Comparison of ENCODE assay signal across 8 mouse cellular contexts in genomic region chr2:167014702-167015381, GRCm38 (mm10). TPM values are rescaled to one million over a fixed set of nuclear protein-coding genes. Genes with fewer than 3 reads are reported as not detected.
DNase-seq lines count a peak whose midpoint lies in the region; ATAC-seq and TF ChIP-seq lines count a peak whose summit lies in the region.

TSS of gene Ddx27 (plus strand) at chr2:167015193.

- H3K9me3 ChIP-seq in forebrain, embryonic 10.5 days: no peaks in the 10 kb centered on the region
- H3K9me3 ChIP-seq in heart, embryonic 15.5 days (replicated peaks): no peaks in the 10 kb centered on the region
- H3K9me3 ChIP-seq in liver, embryonic 14.5 days (ENCODE audit: control insufficient read depth, low read length): no peaks in the 10 kb centered on the region
- no peaks in the 10 kb centered on the region for H3K9me3 ChIP-seq in neural tube, embryonic 11.5 days (ENCODE audit: control insufficient read depth, low read length)
- H3K9me3 ChIP-seq in stomach, postnatal 0 days (ENCODE audit: control insufficient read depth, low read length): no peaks in the 10 kb centered on the region

- TF ChIP-seq CTCF in liver, embryonic 14.5 days (IDR thresholded peaks at IDR 0.05; ENCODE audit: low read depth): peak; percentile 21; the same call in 1 of the 2 replicates
- TF ChIP-seq CTCF in stomach, postnatal 0 days (IDR thresholded peaks at IDR 0.05; ENCODE audit: low read depth): no peak; the same call in 1 of the 2 replicates

- no peaks in the 10 kb centered on the region for H3K27me3 ChIP-seq in forebrain, embryonic 10.5 days (ENCODE audit: poor library complexity, severe bottlenecking)
- H3K27me3 ChIP-seq in heart, embryonic 15.5 days: no peaks in the 10 kb centered on the region
- H3K27me3 ChIP-seq in liver, embryonic 14.5 days (ENCODE audit: control insufficient read depth, insufficient read depth, low read length): no peaks in the 10 kb centered on the region
- no peaks in the 10 kb centered on the region for H3K27me3 ChIP-seq in neural tube, embryonic 11.5 days (ENCODE audit: control insufficient read depth, insufficient read depth, low read length)
- H3K27me3 ChIP-seq in stomach, postnatal 0 days (ENCODE audit: control insufficient read depth, insufficient read depth, low read length): no peaks in the 10 kb centered on the region

- peak within 1 kb of the TSS; percentile 85 for H3K4me3 ChIP-seq in forebrain, embryonic 10.5 days
- H3K4me3 ChIP-seq in heart, embryonic 15.5 days: peak within 1 kb of the TSS; percentile 83
- peak within 1 kb of the TSS; percentile 84 to 92 for H3K4me3 ChIP-seq in liver, embryonic 14.5 days (ENCODE audit: insufficient read depth in 1 of 2, low read depth in 2 of 2, low read length in 2 of 2)
- peak within 1 kb of the TSS; percentile 95 for H3K4me3 ChIP-seq in neural tube, embryonic 11.5 days (ENCODE audit: low read depth, low read length)
- H3K4me3 ChIP-seq in stomach, postnatal 0 days (ENCODE audit: low read depth, low read length): peak within 1 kb of the TSS; percentile 78

- peak within 1 kb of the TSS; percentile 87 for H3K27ac ChIP-seq in forebrain, embryonic 10.5 days
- peak within 1 kb of the TSS; percentile 76 for H3K27ac ChIP-seq in heart, embryonic 15.5 days
- H3K27ac ChIP-seq in liver, embryonic 14.5 days: peak within 1 kb of the TSS; percentile 81
- 0 out of 2 replicates have a peak within 1 kb of the TSS, but pooled peaks have one; percentile 5 for H3K27ac ChIP-seq in neural tube, embryonic 11.5 days (ENCODE audit: low read depth, low read length)
- H3K27ac ChIP-seq in stomach, postnatal 0 days (replicated peaks): peak within 1 kb of the TSS; percentile 87

- peak; percentile 88 to 92 for DNase-seq in CD8-positive naive resting alpha-beta T cell, adult 2 months (ENCODE audit: low read depth in 2 of 2, low spot score in 2 of 2)
- peak; percentile 92 for DNase-seq in c-Kit-positive CD71-negative TER-119-negative erythroid progenitor cells, embryonic 14.5 days (ENCODE audit: low read depth)
- DNase-seq in forebrain, embryonic 10.5 days (ENCODE audit: extremely low spot score, low spot score): peak; percentile 93
- DNase-seq in kidney, postnatal 25 days: peak; percentile 95
- DNase-seq in liver, embryonic 14.5 days (ENCODE audit: low read depth in 3 of 3, low spot score in 3 of 3): peak; percentile 82 to 87 (median 83)
- DNase-seq in neural tube, embryonic 11.5 days (ENCODE audit: low spot score): peak; percentile 95
- peak; percentile 94 for DNase-seq in stomach, postnatal 0 days (ENCODE audit: low spot score)

- H3K4me1 ChIP-seq in forebrain, embryonic 10.5 days: peaks cover 25% of the 10 kb centered on the region
- H3K4me1 ChIP-seq in heart, embryonic 15.5 days (replicated peaks): peaks cover 15% of the 10 kb centered on the region
- peaks cover 11 to 20% of the 10 kb centered on the region in 2 experiments; a peak in 3 of 4 replicates for H3K4me1 ChIP-seq in liver, embryonic 14.5 days (replicated peaks; ENCODE audit: control insufficient read depth in 2 of 2, insufficient read depth in 2 of 2, low read length in 1 of 2)
- peaks cover 7% of the 10 kb centered on the region; the same call in 1 of the 2 replicates for H3K4me1 ChIP-seq in neural tube, embryonic 11.5 days (ENCODE audit: control insufficient read depth, insufficient read depth, low read length)
- no peaks in the 10 kb centered on the region; the same call in 1 of the 2 replicates for H3K4me1 ChIP-seq in stomach, postnatal 0 days (replicated peaks; ENCODE audit: control insufficient read depth, insufficient read depth)

- peaks cover 31% of the 10 kb centered on the region for H3K36me3 ChIP-seq in forebrain, embryonic 10.5 days (replicated peaks)
- peaks cover 18% of the 10 kb centered on the region for H3K36me3 ChIP-seq in heart, embryonic 15.5 days
- H3K36me3 ChIP-seq in liver, embryonic 14.5 days (replicated peaks; ENCODE audit: control insufficient read depth, insufficient read depth, low read depth): peaks cover 13% of the 10 kb centered on the region
- peaks cover 4% of the 10 kb centered on the region for H3K36me3 ChIP-seq in neural tube, embryonic 11.5 days (ENCODE audit: control insufficient read depth, insufficient read depth, low read length)
- H3K36me3 ChIP-seq in stomach, postnatal 0 days (ENCODE audit: control insufficient read depth, insufficient read depth, low read length): peaks cover 6% of the 10 kb centered on the region

- H3K9ac ChIP-seq in heart, embryonic 15.5 days: peak within 1 kb of the TSS; percentile 77
- H3K9ac ChIP-seq in liver, embryonic 14.5 days (replicated peaks): peak within 1 kb of the TSS; percentile 80
- peak within 1 kb of the TSS; percentile 79 for H3K9ac ChIP-seq in neural tube, embryonic 11.5 days (ENCODE audit: low read length)
- peak within 1 kb of the TSS; percentile 72 for H3K9ac ChIP-seq in stomach, postnatal 0 days (ENCODE audit: low read length)

- ATAC-seq in heart, embryonic 15.5 days (replicated peaks; ENCODE audit: insufficient number of reproducible peaks, insufficient read depth, low FRiP score, low read depth): peak; percentile 82
- ATAC-seq in liver, embryonic 14.5 days (ENCODE audit: insufficient read depth): peak; percentile 88
- ATAC-seq in neural tube, embryonic 11.5 days (ENCODE audit: insufficient read depth, low FRiP score, low TSS enrichment): peak; percentile 80
- peak; percentile 89 for ATAC-seq in stomach, postnatal 0 days (ENCODE audit: low FRiP score, low TSS enrichment)

- H3K4me2 ChIP-seq in heart, embryonic 15.5 days: peak within 1 kb of the TSS; percentile 87
- H3K4me2 ChIP-seq in liver, embryonic 14.5 days (ENCODE audit: low read depth): peak within 1 kb of the TSS; percentile 94
- peak within 1 kb of the TSS; percentile 94 for H3K4me2 ChIP-seq in neural tube, embryonic 11.5 days (ENCODE audit: low read depth)
- H3K4me2 ChIP-seq in stomach, postnatal 0 days (replicated peaks; ENCODE audit: low read depth): peak within 1 kb of the TSS; percentile 68

- WGBS in forebrain, embryonic 10.5 days: 2% methylated on average over 37 of the region's 37 CpGs
- WGBS in heart, embryonic 15.5 days: 2% methylated on average over 37 of the region's 37 CpGs
- 2% methylated on average over 37 of the region's 37 CpGs for WGBS in liver, embryonic 14.5 days (ENCODE audit: insufficient replicate concordance)
- WGBS in neural tube, embryonic 11.5 days: 3% methylated on average over 37 of the region's 37 CpGs
- 1% methylated on average over 37 of the region's 37 CpGs for WGBS in stomach, postnatal 0 days

- TF ChIP-seq EP300 in liver, embryonic 14.5 days (IDR thresholded peaks at IDR 0.05; ENCODE audit: low read depth): no peak; the same call in 1 of the 2 replicates
- no peak for TF ChIP-seq EP300 in stomach, postnatal 0 days (optimal IDR thresholded peaks at IDR 0.05)

RNA-seq across cellular contexts. Expression of gene Ddx27, which starts in this region (rescaled TPM):
- polyA plus RNA-seq in forebrain, embryonic 10.5 days (2016; fragmentation: Nextera tagmentation; extraction: Ambion mirVana): 76.1 and 77.8 TPM in 2 replicates
- 24.2 and 31.0 TPM in 2 replicates for polyA plus RNA-seq in heart, embryonic 15.5 days (2015; fragmentation: Nextera tagmentation; extraction: Ambion mirVana)
- 26.4 and 39.5 TPM in 2 replicates for polyA plus RNA-seq in liver, embryonic 14.5 days (2012; rRNA removed)
- polyA plus RNA-seq in liver, embryonic 14.5 days (2014; fragmentation: Nextera tagmentation; extraction: Ambion mirVana): 26.5 and 30.2 TPM in 2 replicates
- 43.0 and 48.0 TPM in 2 replicates for polyA plus RNA-seq in neural tube, embryonic 11.5 days (2014; fragmentation: Nextera tagmentation; extraction: Ambion mirVana)
- 21.8 and 22.0 TPM in 2 replicates for polyA plus RNA-seq in stomach, postnatal 0 days (2015; fragmentation: Nextera tagmentation; extraction: Ambion mirVana)

Comparison
In these comparisons a context has a peak if more than half of its experiments do, and no peak if none do; other contexts are left out.
1. Peak in every context shown above with its lines: DNase-seq, ATAC-seq, H3K4me3 ChIP-seq and H3K27ac ChIP-seq.
2. H3K27ac ChIP-seq: peak in every context shown above with its lines; median percentile 87 in forebrain, embryonic 10.5 days; 87 in stomach, postnatal 0 days; 81 in liver, embryonic 14.5 days; 76 in heart, embryonic 15.5 days; 5 in neural tube, embryonic 11.5 days.